Mouse (Mus musculus) C2C12 (cell line): Measurements from ENCODE around the gene Cdc34.

Source experiments
- CEBPB ChIP-seq: IDR thresholded peaks from one replicate; pipeline ENCODE4 v1.6.1; 2011; ENCODE audit warnings: low read depth, mild to moderate bottlenecking, control low read depth, moderate library complexity
- CTCF ChIP-seq: IDR thresholded peaks from one replicate; pipeline ENCODE4 v1.5.1; 2011; ENCODE audit not compliant: control insufficient read depth, insufficient read depth, insufficient read length
- FOSL1 ChIP-seq: IDR thresholded peaks from one replicate; pipeline ENCODE4 v1.8.0; 2011; ENCODE audit warnings: mild to moderate bottlenecking, low read length; ENCODE audit not compliant: poor library complexity, insufficient read depth, severe bottlenecking
- MAX ChIP-seq: IDR thresholded peaks from one replicate; pipeline ENCODE4 v1.6.1; 2011; ENCODE audit warnings: mild to moderate bottlenecking, control low read depth
- MYOD1 ChIP-seq: IDR thresholded peaks from one replicate; pipeline ENCODE4 v1.6.1; 2011; ENCODE audit warnings: low read depth; ENCODE audit not compliant: control insufficient read depth, insufficient read length
- MYOG ChIP-seq: IDR thresholded peaks from one replicate; pipeline ENCODE4 v1.6.1; 2011; ENCODE audit not compliant: control insufficient read depth, insufficient read length; ENCODE audit errors: extremely low read depth
- USF1 ChIP-seq: IDR thresholded peaks from one replicate; pipeline ENCODE4 v1.6.1; 2011; ENCODE audit warnings: low read depth, mild to moderate bottlenecking, control low read depth, moderate library complexity

DNA sequence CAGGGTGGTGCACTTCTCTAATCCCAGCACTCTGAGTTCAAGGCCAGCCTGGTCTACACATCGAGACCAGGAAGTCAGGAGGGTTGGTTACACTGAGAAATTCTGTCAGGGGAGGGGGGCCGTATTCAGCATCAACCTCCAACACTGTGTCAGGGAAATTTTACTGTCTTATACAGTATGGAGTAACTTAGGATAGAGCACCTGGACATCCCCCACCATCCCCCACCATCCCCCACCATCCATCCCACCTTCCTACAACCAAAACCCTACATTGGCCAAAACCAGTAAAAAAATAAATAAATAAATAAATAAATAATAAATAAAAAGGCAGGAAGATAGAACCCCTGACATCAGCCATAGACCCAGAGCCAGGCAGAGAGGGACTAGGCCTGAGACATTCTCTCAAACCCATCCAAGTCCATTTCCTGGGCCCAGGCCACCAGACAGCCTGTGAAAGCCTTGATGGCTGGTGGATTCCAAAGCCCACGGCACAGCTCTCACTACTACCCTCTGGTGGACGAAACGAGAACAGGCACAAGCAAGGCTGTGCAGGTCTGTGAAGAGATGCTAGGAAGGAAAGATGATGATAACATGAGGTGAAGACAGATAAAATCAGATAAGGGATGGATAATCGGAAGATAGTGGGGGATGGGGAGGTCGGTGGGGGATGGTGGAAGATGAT lies 32.8 kb upstream of the Cdc34 start:
- peak; percentile 54 for TF ChIP-seq CTCF
- TF ChIP-seq MAX: no peak
- TF ChIP-seq MYOD1: no peak
- TF ChIP-seq MYOG: no peak
- no peak for TF ChIP-seq USF1
- TF ChIP-seq FOSL1: no peak
- no peak for TF ChIP-seq CEBPB
